Mouse (Mus musculus): ENCODE measurements around the gene Tns3.

Gene Tns3

DNA sequence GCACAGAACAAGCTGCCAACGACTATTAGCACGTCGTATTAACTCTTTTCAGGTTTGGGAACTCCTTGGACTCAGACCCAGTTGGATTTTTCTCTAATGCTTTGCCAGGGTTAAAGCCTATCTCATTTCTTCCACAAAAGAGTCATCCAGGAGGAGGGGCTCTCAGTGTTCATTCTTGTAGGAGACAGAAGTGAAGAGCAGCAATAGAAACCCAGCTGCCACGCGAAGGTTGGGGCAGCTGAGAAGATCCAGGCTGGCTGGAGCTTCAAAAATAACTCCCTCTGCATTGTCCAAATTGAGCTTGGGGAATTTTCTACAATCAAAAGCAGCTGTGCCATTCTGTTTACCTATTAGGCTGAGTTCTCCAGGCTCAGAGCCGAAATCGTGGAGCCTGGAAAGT is 16.3 kb upstream of the Tns3 start:
- DNase-seq (ENCODE audit: low spot score in 2 of 2) = no peak

DNA sequence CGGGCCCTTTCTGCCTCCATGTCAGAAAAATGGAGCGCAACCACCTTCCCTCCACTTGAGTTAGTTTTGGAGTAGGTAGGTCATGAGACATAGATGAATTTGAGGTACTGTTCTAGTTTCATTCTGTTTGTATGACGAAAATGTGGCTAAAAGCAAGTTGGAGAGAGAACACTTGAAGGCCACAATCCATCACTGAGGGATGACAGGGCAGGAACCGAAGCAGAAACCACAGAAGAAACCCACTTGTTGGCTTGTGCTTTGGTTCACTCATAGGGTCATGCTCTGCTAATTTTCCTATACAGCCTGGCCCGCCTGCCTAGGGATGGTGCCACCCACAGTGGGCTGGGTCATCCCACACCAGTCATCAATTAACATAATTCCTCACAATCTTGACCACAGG is 14.9 kb upstream of the Tns3 start:
- DNase-seq (ENCODE audit: low spot score in 2 of 2) = no peak

GRCm38 (mm10) chr11:8678260-8678995 is 14.1 kb upstream of the Tns3 start:
- DNase-seq (ENCODE audit: low spot score in 2 of 2) = no peak

- no peak for DNase-seq (ENCODE audit: low spot score in 2 of 2)
Observed at GRCm38 (mm10) chr11:8675701-8676474, 11.6 kb upstream of the Tns3 start.

- peak; percentile 21 to 40 for DNase-seq (ENCODE audit: low spot score in 2 of 2)
Observed at GRCm38 (mm10) chr11:8674549-8675149, 10.3 kb upstream of the Tns3 start.

DNA sequence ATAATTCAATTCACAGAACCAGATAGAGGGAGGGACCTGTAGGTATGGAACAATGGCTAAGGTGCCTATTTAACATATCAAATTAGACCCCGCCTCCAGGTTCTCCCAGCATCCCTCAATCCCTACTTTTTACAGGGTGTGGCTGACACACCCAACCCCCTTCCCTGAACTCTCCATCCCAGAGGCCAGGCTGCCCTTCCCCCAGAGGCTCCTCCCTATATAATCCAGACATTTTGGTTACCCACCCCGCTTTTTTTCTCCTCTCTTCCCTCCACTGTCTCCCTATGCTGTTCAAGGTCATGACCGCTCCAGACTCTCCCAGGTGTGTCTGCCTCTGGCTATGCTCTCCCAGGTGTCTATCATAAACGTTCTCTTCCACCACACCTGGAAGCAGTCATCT is 7.4 kb upstream of the Tns3 start:
- no peak for DNase-seq (ENCODE audit: low spot score in 2 of 2)

DNA sequence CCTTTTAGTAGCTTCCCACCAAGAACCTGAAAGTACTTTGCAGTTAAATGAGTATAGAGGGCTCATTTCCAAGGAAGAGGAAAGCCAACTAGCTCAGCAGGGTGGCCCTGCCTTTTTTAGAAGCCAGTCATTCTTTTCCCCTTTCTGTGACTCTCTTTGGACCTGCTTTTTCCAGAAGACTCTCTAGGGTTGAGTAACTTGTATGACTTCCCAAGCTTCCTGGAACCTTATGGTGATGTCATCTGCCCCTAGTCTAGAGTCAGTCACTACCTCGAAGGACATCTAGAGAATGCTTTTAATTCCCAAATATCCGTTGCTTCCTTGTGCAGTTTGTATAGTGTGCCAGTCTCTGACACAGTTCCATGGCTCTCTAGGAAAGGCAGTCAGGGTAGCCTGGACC is 4.8 kb upstream of the Tns3 start:
- no peak for DNase-seq (ENCODE audit: low spot score in 2 of 2)

DNA sequence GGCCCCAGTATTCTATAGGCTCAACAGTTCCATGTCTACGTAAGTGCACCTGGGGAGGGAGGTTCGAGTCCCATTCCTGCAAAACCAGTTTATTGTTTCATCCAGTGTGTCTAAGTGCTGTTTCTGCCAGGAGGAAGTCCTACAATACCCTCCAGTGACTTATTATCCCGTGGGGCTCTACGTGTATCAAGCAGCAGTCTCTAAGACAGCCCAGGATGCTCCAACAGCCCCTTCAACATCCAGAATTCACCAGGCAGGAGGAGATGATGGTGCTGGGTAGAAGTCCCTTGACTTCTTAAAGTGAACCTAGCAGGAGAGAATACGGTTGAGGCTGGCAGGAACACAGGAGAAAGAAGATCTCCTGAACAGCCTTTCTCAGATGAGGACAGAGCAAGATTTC is 462 bp upstream of the Tns3 start:
- no peak for DNase-seq (ENCODE audit: low spot score in 2 of 2)

GRCm38 (mm10) chr11:8663444-8664392 is 617 bp downstream of the Tns3 start:
- DNase-seq (ENCODE audit: low spot score in 2 of 2) = peak; percentile 51 to 55

GRCm38 (mm10) chr11:8662706-8663429 is 1.5 kb downstream of the Tns3 start:
- no peak for DNase-seq (ENCODE audit: low spot score in 2 of 2)

GRCm38 (mm10) chr11:8660951-8661350 is 3.4 kb downstream of the Tns3 start:
- no peak for DNase-seq (ENCODE audit: low spot score in 2 of 2)

DNA sequence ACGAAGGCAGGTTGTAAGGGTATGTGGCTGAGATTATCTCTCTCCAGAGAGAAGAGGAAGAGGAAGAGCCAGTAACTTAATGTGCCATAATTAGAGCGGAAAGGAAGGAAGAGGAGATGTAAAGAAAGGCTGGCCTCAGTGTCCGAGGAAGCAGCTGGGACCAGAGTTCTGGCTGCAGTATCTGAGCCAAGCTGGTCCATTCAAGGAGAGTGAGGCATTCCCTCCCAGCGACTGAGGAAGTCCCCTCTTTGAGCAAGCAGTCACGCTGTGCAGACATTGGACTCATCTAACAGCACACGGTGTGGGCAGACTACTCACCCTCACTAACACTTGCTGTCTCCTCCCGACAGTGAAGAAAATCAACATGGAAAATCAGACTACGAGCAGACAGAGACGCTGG is 4.5 kb downstream of the Tns3 start:
- DNase-seq (ENCODE audit: low spot score in 2 of 2) = peak; percentile 36 to 69

DNA sequence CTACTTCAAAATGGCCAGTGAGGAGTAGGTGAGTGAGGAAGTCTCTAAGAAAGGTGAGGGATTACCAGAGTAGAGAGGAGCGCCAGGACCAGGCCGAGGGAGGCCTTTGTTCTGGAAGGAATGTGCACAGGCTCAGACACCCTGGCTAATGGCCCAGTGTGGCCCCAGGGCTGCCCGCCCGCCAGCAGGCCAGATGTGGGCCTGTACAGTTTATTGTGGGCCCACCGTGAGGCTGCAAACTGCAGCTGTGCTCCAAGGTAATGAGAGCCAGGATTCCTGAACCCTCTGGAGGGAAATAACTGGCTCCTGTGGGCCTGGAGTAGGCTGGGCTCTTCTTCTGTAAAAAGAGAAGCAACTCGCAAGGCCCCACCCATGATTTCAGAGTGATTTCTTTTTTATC is 5.3 kb downstream of the Tns3 start:
- peak; percentile 49 to 51 for DNase-seq (ENCODE audit: low spot score in 2 of 2)

DNA sequence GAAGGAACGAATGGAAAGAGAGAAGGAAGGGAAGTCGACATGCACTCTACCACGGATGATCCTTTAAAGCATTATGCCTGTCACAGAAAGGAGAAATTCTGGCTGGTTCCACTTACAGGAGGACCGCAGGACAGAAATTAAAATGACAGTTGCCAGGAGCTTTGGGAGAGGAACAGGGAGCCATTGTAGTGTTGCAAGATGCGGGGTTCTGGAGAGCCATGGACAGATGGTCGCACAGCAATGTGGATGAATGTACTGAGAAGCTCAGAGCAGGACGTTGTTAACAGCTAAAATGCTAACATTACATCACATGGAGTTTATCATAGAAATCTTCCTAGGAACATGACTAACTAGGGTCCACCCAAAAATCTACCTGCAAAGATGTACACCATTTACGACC is 6.8 kb downstream of the Tns3 start:
- DNase-seq (ENCODE audit: low spot score in 2 of 2) = no peak

DNA sequence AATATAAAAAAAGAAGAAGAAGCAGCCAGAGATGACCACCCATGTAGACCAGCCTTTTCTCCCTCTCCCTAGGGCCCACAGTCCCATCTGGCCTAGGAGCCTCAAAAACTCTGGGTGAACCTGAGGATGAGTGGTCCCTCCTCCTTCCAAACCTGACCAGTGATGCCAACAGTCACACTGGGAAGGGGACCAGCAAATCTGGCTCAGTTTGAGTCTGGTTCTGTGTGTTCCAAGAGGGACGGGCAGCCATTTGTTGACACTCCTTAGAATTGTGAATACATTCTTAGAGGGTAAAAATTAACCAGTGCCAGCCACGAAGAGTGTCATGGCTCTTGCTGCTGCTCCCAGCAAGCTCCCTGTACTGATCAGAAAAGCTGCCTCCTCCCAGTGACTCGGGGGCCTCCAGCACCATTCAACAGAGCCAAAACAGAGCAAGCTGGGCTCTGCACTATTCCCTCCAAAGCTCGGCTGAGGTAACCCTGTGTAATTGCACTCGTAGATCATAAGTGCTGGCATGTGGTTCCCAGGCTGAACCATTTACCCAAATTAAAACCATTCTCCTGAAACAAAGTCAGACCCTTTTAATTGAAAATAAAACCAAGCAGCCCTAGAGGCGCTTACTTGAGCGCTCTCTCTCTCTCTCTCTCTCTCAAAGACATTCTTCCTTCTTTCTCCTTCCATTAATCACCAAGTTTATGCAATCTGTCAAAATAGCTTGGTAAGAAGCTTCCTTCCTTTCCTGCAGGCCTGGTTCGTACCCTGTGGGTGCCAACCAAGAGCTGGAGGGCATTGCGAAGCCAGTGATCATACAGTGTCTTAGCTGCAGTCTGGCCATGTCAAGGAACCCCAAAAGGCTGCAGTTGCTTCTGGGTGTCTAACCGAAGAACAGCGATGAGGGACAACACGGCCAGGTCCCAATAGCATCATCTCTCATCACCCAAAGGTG is 7.6 kb downstream of the Tns3 start:
- DNase-seq (ENCODE audit: low spot score in 2 of 2) = no peak

DNA sequence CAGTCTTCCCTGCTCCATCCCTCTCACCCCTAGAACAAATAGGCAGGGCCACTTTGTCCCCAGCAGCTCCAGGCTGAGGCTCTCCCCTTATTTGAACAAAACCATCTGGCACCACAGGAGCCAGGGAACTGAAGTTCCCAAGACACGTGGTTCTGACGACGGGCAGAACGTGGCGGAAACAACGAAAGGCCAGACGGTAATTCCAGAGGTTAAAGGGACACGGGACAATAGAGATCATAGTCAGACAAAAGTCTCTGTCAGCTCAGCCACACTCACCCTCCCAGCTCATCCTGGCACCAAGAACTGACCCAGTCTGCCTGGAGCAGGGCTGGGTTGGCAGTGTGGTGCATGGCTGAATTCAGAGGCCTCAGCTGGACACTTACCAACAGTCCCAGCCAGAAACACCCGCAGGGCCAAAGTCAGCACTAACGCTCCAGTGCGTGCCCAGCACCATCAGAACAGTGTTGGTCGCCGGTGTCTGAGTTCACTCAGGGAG is 10.5 kb downstream of the Tns3 start:
- DNase-seq (ENCODE audit: low spot score in 2 of 2) = peak; percentile 39 to 51

- DNase-seq (ENCODE audit: low spot score in 2 of 2) = no peak
Observed at GRCm38 (mm10) chr11:8652792-8653645, 11.3 kb downstream of the Tns3 start.

GRCm38 (mm10) chr11:8652116-8652714 is 12.1 kb downstream of the Tns3 start:
- DNase-seq (ENCODE audit: low spot score in 2 of 2) = no peak

All from heart, adult 9 months (tissue).